Mouse (Mus musculus): ENCODE measurements around the gene Klf3. TPM values are rescaled to one million over a fixed set of nuclear protein-coding genes. Genes with fewer than 3 reads are reported as not detected.

Klf3 gene
- total RNA-seq, 2 experiments from 2014 or later: 8.9 to 28.1 TPM

GRCm38 (mm10) chr5:64808106-64809010 is 5.2 kb downstream of the Klf3 start:
- no peak for ATAC-seq (replicated peaks; ENCODE audit: poor library complexity, severe bottlenecking)

GRCm38 (mm10) chr5:64809257-64809656 is 6.1 kb downstream of the Klf3 start:
- ATAC-seq (replicated peaks; ENCODE audit: poor library complexity, severe bottlenecking): peak; percentile 4; the same call in 1 of the 2 replicates

GRCm38 (mm10) chr5:64809864-64810263 is 6.7 kb downstream of the Klf3 start:
- ATAC-seq (replicated peaks; ENCODE audit: poor library complexity, severe bottlenecking): no peak

GRCm38 (mm10) chr5:64810860-64811499 is 7.8 kb downstream of the Klf3 start:
- no peak for ATAC-seq (replicated peaks; ENCODE audit: poor library complexity, severe bottlenecking)

- 0 out of 2 replicates have a peak, but pooled peaks have one; percentile 10 for ATAC-seq (replicated peaks; ENCODE audit: poor library complexity, severe bottlenecking)
Observed at GRCm38 (mm10) chr5:64811500-64812123, 8.4 kb downstream of the Klf3 start.

GRCm38 (mm10) chr5:64812124-64812982 is 9.2 kb downstream of the Klf3 start:
- ATAC-seq (replicated peaks; ENCODE audit: poor library complexity, severe bottlenecking): peak; percentile 71

- ATAC-seq (replicated peaks; ENCODE audit: poor library complexity, severe bottlenecking): no peak
Observed at GRCm38 (mm10) chr5:64812983-64813304, 9.8 kb downstream of the Klf3 start.

- ATAC-seq (replicated peaks; ENCODE audit: poor library complexity, severe bottlenecking): peak; percentile 42
Observed at GRCm38 (mm10) chr5:64813361-64813760, 10.2 kb downstream of the Klf3 start.

- ATAC-seq (replicated peaks; ENCODE audit: poor library complexity, severe bottlenecking): no peak
Observed at GRCm38 (mm10) chr5:64814416-64814815, 11.2 kb downstream of the Klf3 start.

GRCm38 (mm10) chr5:64815631-64816030 is 12.4 kb downstream of the Klf3 start:
- ATAC-seq (replicated peaks; ENCODE audit: poor library complexity, severe bottlenecking): no peak

- no peak for ATAC-seq (replicated peaks; ENCODE audit: poor library complexity, severe bottlenecking)
Observed at GRCm38 (mm10) chr5:64816290-64816973, 13.2 kb downstream of the Klf3 start.

- ATAC-seq (replicated peaks; ENCODE audit: poor library complexity, severe bottlenecking): no peak
Observed at GRCm38 (mm10) chr5:64816974-64817296, 13.7 kb downstream of the Klf3 start.

- ATAC-seq (replicated peaks; ENCODE audit: poor library complexity, severe bottlenecking): peak; percentile 62
Observed at GRCm38 (mm10) chr5:64819390-64819789, 16.2 kb downstream of the Klf3 start.

- no peak for ATAC-seq (replicated peaks; ENCODE audit: poor library complexity, severe bottlenecking)
Observed at GRCm38 (mm10) chr5:64820138-64820537, 16.9 kb downstream of the Klf3 start.

GRCm38 (mm10) chr5:64821294-64821693 is 18.1 kb downstream of the Klf3 start:
- ATAC-seq (replicated peaks; ENCODE audit: poor library complexity, severe bottlenecking): no peak

- ATAC-seq (replicated peaks; ENCODE audit: poor library complexity, severe bottlenecking): no peak
Observed at GRCm38 (mm10) chr5:64821964-64822363, 18.8 kb downstream of the Klf3 start.

GRCm38 (mm10) chr5:64823431-64823830 is 20.2 kb downstream of the Klf3 start:
- ATAC-seq (replicated peaks; ENCODE audit: poor library complexity, severe bottlenecking): no peak

GRCm38 (mm10) chr5:64824765-64825164 is 21.6 kb downstream of the Klf3 start:
- ATAC-seq (replicated peaks; ENCODE audit: poor library complexity, severe bottlenecking): no peak

GRCm38 (mm10) chr5:64825496-64825895 is 22.3 kb downstream of the Klf3 start:
- ATAC-seq (replicated peaks; ENCODE audit: poor library complexity, severe bottlenecking): no peak

- no peak for ATAC-seq (replicated peaks; ENCODE audit: poor library complexity, severe bottlenecking)
Observed at GRCm38 (mm10) chr5:64827151-64827550, 24.0 kb downstream of the Klf3 start.
